Mouse (Mus musculus): ENCODE measurements around the gene Cnr2. TPM values are rescaled to one million over a fixed set of nuclear protein-coding genes. Genes with fewer than 3 reads are reported as not detected.

The Cnr2 gene
- total RNA-seq, 2 experiments from 2014 or later: 0.47 to 0.60 TPM

Other genes starting within 250 kb of the Cnr2 start
- gene Ifnlr1, start 209.1 kb upstream of the Cnr2 start, total RNA-seq (2021): under 1 TPM; 0.23 to 0.42 TPM
- gene Il22ra1, start 167.2 kb upstream of the Cnr2 start, total RNA-seq (2021): under 1 TPM; 0.13 to 0.49 TPM
- gene Myom3, start 135.7 kb upstream of the Cnr2 start, total RNA-seq (2021): 10 to 100 TPM; 36.6 to 76.7 TPM
- gene Srsf10, start 39.6 kb upstream of the Cnr2 start, total RNA-seq (2021): 10 to 100 TPM; 30.9 to 33.0 TPM
- 10 to 100 TPM; 44.3 to 59.3 TPM for gene Pnrc2, start 21.5 kb upstream of the Cnr2 start, total RNA-seq (2021)
- 10 to 100 TPM; 20.6 to 27.8 TPM for gene Fuca1, start 25.3 kb downstream of the Cnr2 start, total RNA-seq (2021)
- 10 to 100 TPM; 47.2 to 56.6 TPM for gene Hmgcl, start 51.1 kb downstream of the Cnr2 start, total RNA-seq (2021)
- 1 to 10 TPM; 1.2 to 2.1 TPM for gene Gale, start 68.3 kb downstream of the Cnr2 start, total RNA-seq (2021)
- 10 to 100 TPM; 28.9 to 29.2 TPM for gene Lypla2, start 77.2 kb downstream of the Cnr2 start, total RNA-seq (2021)
- gene Pithd1, start 91.9 kb downstream of the Cnr2 start, total RNA-seq (2021): 10 to 100 TPM; 20.4 to 21.4 TPM
- gene Eloa, start 126.4 kb downstream of the Cnr2 start, total RNA-seq (2021): 10 to 100 TPM; 46.2 to 46.7 TPM
- 100 to 1,000 TPM; 298 to 342 TPM for gene Rpl11, start 158.0 kb downstream of the Cnr2 start, total RNA-seq (2021)
- gene Id3, start 248.1 kb downstream of the Cnr2 start, total RNA-seq (2021): 10 to 100 TPM; 28.4 to 28.7 TPM